Mouse (Mus musculus): ENCODE measurements around the gene Dnah6. TPM values are rescaled to one million over a fixed set of nuclear protein-coding genes. Genes with fewer than 3 reads are reported as not detected.

The Dnah6 gene
- polyA plus RNA-seq, 1 experiment from 2014 or later = 0.09 TPM

DNA sequence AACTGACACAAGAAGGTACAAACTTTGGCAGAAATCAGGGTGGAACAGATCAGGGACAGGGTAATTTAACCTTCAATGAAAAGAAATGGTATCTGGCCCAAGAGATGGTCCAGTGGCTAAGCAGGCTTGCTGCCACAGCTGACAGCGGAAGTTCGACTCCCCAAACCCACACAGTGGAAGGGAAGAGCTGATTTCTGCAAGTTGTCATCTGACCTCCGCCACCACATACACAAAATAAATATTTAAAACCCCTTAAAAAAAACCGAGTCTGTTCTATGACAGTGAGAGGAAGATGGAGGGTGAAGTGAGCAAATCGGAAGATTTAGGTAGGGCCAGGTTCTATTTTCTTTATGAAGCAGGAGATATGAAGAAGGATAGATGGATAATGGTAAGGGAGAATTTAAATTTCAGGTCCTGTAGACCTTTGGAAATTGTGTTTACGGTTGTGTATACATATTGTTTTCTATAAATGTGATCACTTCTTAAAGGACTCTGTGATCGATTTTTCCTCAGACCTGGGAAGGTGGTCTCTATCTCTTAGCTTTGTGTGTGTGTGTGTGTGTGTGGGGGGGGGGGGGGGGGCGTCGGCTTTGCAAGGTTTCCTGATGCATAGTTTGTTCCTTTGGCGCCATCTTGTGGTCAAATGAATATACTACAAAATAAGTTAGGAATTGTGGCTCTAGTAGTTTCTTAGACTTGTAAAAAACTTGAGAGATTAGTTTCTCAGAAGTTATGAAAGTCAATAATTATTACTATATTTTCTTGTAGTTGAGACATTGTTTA, 6.1 kb upstream of the Dnah6 start:
- Histone ChIP-seq H3K4me1 (peaks cover 3% of the 10 kb centered on the region), H3K27me3 (replicated peaks) (no peaks in the 10 kb centered on the region), H3K4me2 (no peak overlapping the region), H3K36me3 (no peaks in the 10 kb centered on the region), H3K9ac (replicated peaks) (no peak overlapping the region), H3K4me3 (replicated peaks) (no peak overlapping the region), H3K9me3 (replicated peaks) (no peaks in the 10 kb centered on the region), H3K27ac (replicated peaks) (no peak overlapping the region)
- 0 out of 2 replicates have a peak, but pooled peaks have one; percentile 53 for ATAC-seq (ENCODE audit: low FRiP score)
- 47% methylated on average over 10 of the region's 10 CpGs for WGBS

DNA sequence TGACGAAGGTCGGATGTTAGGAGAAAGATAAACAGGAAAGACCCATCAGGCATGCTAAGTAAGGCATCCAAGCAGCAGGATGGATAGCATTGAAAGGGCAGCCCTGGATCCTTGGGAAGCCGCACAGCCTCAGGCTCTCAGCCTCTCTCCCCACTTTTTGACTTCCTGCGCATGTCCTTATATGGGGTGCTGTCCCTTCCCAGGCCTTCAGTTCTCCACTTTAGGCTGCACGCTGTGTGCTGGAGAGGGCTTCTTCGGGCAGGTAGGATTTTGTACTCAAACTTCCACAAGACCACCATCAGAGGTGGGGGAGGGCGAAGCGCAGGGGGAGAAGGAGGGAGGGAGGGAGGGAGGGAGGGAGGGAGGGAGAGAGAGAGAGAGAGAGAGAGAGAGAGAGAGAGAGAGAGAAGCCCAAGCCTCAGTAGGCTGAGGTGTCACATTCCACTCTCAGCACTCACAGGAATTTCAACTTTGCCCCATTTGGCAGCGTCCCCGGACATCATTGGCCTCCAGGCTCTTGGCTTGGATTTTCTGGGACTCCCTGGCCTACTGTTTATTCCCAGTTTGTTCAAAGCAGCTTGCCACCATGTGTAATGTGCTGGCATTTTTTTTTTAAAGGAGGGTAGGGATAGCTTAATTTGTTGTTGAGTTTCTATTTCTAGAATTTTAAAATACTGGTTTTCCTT, 1.5 kb upstream of the Dnah6 start:
- Histone ChIP-seq H3K9ac (replicated peaks) (no peak overlapping the region), H3K27ac (replicated peaks) (0 out of 2 replicates have a peak overlapping the region, but pooled peaks have one; percentile 37), H3K4me2 (peak overlapping the region; percentile 36), H3K4me1 (peaks cover 13% of the 10 kb centered on the region), H3K27me3 (replicated peaks) (no peaks in the 10 kb centered on the region), H3K9me3 (replicated peaks) (no peaks in the 10 kb centered on the region), H3K36me3 (no peaks in the 10 kb centered on the region), H3K4me3 (replicated peaks) (no peak overlapping the region)
- ATAC-seq (ENCODE audit: low FRiP score) = no peak
- 17% methylated on average over 8 of the region's 10 CpGs for WGBS

DNA sequence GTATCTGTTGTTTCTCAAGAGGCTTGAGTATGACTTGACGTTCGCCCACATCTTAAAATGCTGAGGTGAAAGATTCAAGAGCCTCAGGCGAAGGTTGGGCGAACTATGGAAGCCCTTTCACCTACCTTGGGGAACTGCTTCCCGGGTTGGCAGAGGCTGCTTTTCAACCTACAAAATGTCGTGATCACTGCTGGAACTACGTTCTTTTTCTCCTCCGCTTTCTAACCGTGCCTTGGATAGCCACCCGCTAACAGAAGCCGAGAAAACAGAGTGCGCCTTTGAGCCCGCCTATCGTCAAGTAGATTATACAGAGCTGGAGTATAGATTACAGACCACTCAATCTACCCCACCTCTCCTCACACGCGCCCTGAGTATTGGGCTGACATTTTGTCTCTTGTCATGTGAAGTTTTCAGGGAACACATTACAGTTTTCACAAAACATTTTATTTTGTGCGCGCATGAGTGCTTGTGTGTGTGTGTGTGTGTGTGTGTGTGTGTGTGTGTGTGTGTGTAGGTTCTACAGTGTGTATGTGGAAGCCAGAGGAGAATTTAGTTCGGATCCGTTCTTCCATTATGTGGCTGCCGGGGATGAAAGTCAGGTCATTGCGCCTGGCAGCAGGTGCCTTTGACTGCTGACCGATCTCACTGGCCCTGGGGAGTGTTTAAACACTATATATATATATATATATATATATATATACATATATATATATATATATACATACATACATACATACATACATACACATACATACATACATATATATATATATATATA, 696 bp upstream of the Dnah6 start:
- peak overlapping the region; percentile 45 for H3K9ac ChIP-seq (replicated peaks)
- WGBS = 38% methylated on average over 23 of the region's 23 CpGs

DNA sequence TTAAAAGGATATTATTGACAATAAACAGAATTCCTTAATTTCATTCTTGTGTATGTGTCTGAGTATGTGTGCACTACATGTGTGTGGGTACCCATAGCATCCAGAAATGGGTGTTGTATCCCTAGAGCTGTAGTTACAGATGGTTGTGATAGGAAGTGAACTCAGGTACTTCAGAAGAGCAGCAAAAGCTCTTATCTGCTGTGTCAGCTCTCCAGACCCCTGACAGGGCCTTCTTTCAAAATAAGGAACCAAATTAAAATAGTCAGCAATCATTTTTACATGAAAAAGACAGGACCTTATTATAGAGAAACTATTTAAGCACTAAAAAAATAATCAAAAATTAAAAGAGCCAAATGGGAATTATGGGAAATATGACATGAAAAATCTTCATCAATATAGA, 9.8 kb downstream of the Dnah6 start:
- H3K27me3 ChIP-seq (replicated peaks) = no peaks in the 10 kb centered on the region
- no peak overlapping the region for H3K27ac ChIP-seq (replicated peaks)
- no peak overlapping the region for H3K9ac ChIP-seq (replicated peaks)
- no peaks in the 10 kb centered on the region for H3K36me3 ChIP-seq
- no peaks in the 10 kb centered on the region for H3K4me1 ChIP-seq
- H3K4me2 ChIP-seq = no peak overlapping the region
- H3K4me3 ChIP-seq (replicated peaks) = no peak overlapping the region
- ATAC-seq (ENCODE audit: low FRiP score) = no peak
- no peaks in the 10 kb centered on the region for H3K9me3 ChIP-seq (replicated peaks)

More for the DNA sequence above, 696 bp upstream of the Dnah6 start:
- peak; percentile 86 for ATAC-seq (ENCODE audit: low FRiP score)
- Histone ChIP-seq H3K9me3 (replicated peaks) (no peaks in the 10 kb centered on the region), H3K4me1 (peaks cover 13% of the 10 kb centered on the region), H3K4me3 (replicated peaks) (peak overlapping the region; percentile 41), H3K27ac (replicated peaks) (peak overlapping the region; percentile 81), H3K27me3 (replicated peaks) (no peaks in the 10 kb centered on the region), H3K36me3 (no peaks in the 10 kb centered on the region), H3K4me2 (peak overlapping the region; percentile 65)

DNA sequence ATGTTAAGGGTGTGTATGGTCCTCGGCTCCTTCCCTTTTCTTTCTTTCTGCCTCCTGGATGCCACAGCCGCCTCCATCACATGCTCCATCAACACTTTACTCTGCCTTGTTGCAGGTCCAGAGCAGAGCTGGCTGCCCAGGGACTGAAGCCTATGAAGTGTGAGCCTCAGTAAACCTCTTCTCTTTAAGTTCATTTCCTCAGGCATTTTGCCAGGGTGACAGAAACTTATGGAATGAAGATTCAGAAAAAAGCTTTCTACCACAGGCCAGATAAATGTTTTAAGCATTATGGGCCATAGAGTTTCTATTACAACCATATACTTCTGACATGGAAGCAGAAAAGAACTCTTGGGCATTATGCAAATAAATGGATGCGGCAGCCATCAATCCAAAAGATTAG, 10.4 kb downstream of the Dnah6 start:
- H3K27me3 ChIP-seq (replicated peaks) = no peaks in the 10 kb centered on the region
- H3K27ac ChIP-seq (replicated peaks) = no peak overlapping the region
- H3K4me2 ChIP-seq = no peak overlapping the region
- H3K4me3 ChIP-seq (replicated peaks) = no peak overlapping the region
- H3K9me3 ChIP-seq (replicated peaks) = no peaks in the 10 kb centered on the region
- no peak for ATAC-seq (ENCODE audit: low FRiP score)
- WGBS = 91% methylated on average over 3 of the region's 3 CpGs
- no peak overlapping the region for H3K9ac ChIP-seq (replicated peaks)
- H3K4me1 ChIP-seq = no peaks in the 10 kb centered on the region
- no peaks in the 10 kb centered on the region for H3K36me3 ChIP-seq

DNA sequence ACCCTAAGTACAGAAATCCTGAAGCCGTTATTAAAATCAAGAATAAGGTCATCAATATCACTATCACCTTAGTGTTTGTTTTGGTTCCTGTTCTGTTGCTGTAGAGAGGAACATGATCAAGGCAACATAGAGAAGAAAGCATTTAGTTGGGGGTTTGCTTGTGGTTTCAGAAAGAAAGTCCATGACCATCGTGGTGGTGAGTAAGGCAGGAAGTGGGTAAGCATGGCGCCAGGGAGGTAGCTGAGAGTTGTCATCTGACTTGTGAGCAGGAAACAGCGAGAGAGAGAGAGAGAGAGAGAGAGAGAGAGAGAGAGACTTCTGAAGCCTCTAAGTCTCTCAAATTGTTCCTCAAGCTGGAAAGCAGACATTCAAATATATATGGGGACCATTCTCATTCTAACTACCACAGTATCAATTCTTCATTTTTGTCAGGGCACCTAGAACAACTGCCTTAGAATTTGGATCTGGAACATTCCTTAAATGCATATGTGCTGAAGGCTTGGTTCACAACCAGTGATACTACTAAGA, 10.9 kb downstream of the Dnah6 start:
- Histone ChIP-seq H3K27ac (replicated peaks) (no peak overlapping the region), H3K27me3 (replicated peaks) (no peaks in the 10 kb centered on the region), H3K4me2 (no peak overlapping the region), H3K4me3 (replicated peaks) (no peak overlapping the region), H3K9me3 (replicated peaks) (no peaks in the 10 kb centered on the region), H3K4me1 (no peaks in the 10 kb centered on the region), H3K36me3 (no peaks in the 10 kb centered on the region), H3K9ac (replicated peaks) (no peak overlapping the region)
- 82% methylated on average over 4 of the region's 4 CpGs for WGBS
- ATAC-seq (ENCODE audit: low FRiP score) = no peak

DNA sequence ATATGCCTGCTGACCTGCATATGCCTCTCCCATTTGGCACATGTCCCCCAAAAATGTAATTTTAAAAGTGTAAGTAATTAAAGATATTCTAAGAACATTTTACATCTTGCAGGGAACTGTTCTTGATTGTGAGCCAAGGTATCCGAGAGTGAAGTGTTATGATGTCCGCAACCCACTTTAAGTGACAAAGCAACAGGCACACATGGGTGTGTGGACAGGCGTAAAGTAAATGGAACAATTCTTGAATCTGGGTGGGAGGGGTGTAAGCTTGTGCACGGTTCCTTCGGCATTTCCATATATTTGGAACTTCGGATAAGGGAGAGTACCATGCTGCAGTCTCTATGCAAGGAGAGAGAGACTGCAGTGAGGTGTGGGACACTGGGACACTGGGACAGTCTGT, 11.9 kb downstream of the Dnah6 start:
- Histone ChIP-seq H3K4me3 (replicated peaks) (no peak overlapping the region), H3K4me2 (no peak overlapping the region), H3K9me3 (replicated peaks) (no peaks in the 10 kb centered on the region), H3K4me1 (no peaks in the 10 kb centered on the region), H3K27me3 (replicated peaks) (no peaks in the 10 kb centered on the region), H3K36me3 (no peaks in the 10 kb centered on the region), H3K9ac (replicated peaks) (no peak overlapping the region), H3K27ac (replicated peaks) (no peak overlapping the region)
- 89% methylated on average over 6 of the region's 6 CpGs for WGBS
- ATAC-seq (ENCODE audit: low FRiP score) = no peak

DNA sequence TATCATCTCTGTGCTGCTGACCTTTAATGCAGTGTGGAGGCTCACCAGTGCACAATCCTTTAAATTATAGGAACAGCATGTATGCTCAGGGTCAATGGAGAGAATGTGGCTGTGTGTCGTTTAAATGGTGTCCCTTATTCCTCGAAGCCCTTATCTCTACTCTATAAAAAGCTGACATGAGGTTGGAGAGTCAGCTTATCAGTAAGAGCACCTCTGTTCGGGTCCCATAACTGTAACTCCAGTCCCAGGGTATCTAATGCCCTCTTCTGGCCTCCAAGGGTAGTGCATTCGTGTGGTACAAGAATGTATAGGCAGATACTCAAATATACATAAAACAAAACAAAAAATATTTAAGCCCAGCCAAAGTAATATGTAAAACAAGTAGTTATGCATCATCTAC, 16.5 kb downstream of the Dnah6 start:
- H3K9me3 ChIP-seq (replicated peaks) = no peaks in the 10 kb centered on the region
- WGBS = 81% methylated on average over 4 of the region's 4 CpGs
- no peak for ATAC-seq (ENCODE audit: low FRiP score)
- H3K4me3 ChIP-seq (replicated peaks) = no peak overlapping the region
- no peaks in the 10 kb centered on the region for H3K36me3 ChIP-seq
- H3K27ac ChIP-seq (replicated peaks) = no peak overlapping the region
- H3K4me2 ChIP-seq = no peak overlapping the region
- no peak overlapping the region for H3K9ac ChIP-seq (replicated peaks)
- H3K27me3 ChIP-seq (replicated peaks) = no peaks in the 10 kb centered on the region
- H3K4me1 ChIP-seq = no peaks in the 10 kb centered on the region

DNA sequence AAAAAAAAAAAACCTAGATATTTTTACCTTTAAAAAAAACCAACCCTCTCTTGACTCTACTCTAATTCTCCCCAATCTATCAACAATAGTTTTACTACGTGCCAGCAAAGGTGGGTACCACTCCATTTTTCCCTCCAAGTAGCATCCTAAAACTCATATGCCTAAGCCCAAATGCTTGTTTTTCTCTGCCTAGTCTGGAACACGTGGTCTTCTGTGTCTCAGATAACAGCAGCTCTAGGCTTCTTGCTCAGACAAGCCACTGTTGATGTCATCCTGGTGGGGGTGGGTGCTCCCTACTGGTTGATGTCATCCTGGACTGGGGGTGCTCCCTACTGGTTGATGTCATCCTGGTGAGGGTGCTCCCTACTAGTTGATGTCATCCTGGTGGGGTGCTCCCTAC, 17.7 kb downstream of the Dnah6 start:
- Histone ChIP-seq H3K27ac (replicated peaks) (no peak overlapping the region), H3K27me3 (replicated peaks) (no peaks in the 10 kb centered on the region), H3K4me1 (no peaks in the 10 kb centered on the region), H3K4me2 (no peak overlapping the region), H3K36me3 (no peaks in the 10 kb centered on the region), H3K9ac (replicated peaks) (no peak overlapping the region), H3K9me3 (replicated peaks) (no peaks in the 10 kb centered on the region), H3K4me3 (replicated peaks) (no peak overlapping the region)
- 85% methylated on average over 2 of the region's 2 CpGs for WGBS
- no peak for ATAC-seq (ENCODE audit: low FRiP score)

DNA sequence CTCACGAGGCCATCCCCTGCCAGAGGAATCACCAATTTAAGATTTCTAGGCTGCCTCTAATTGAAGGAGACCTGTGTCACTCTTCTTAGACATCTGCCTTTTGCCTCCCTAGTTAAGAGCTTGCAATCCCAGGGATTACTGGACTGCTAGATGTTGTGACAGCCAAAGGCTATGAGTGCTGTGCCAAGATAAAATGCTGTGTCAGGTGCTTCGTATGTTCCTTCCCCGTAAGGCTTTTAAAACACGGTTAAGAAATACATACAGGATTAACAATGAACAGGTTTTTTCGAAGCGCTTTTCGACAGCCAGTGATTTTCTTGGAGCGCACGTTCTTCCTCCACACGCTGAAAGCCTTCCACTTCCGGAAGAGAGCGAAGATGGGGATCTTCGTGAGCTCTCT, 26.2 kb downstream of the Dnah6 start:
- ATAC-seq (ENCODE audit: low FRiP score) = no peak
- WGBS = 92% methylated on average over 13 of the region's 13 CpGs
- no peaks in the 10 kb centered on the region for H3K9me3 ChIP-seq (replicated peaks)
- no peaks in the 10 kb centered on the region for H3K27me3 ChIP-seq (replicated peaks)
- no peak overlapping the region for H3K9ac ChIP-seq (replicated peaks)
- H3K4me3 ChIP-seq (replicated peaks) = no peak overlapping the region
- H3K4me1 ChIP-seq = no peaks in the 10 kb centered on the region
- H3K4me2 ChIP-seq = no peak overlapping the region
- H3K36me3 ChIP-seq = no peaks in the 10 kb centered on the region
- H3K27ac ChIP-seq (replicated peaks) = no peak overlapping the region

DNA sequence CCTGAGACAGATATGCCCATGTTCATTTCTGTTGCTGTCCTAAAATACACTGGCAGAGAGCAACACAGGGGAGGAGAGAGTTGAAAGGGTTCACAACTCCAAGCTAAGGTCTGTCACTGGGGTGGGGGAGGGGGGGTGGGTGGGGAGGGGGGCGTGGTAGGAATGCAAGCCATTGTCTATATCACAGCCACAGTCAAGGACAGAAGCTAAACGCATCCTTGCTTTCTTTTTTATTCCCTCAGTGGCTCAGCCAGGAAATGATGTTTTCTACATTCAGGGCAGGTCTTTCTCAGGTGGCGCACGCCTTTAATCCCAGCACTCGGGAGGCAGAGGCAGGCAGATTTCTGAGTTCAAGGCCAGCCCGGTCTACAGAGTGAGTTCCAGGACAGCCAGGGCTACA, 30.7 kb downstream of the Dnah6 start:
- H3K4me3 ChIP-seq (replicated peaks) = no peak overlapping the region
- H3K9ac ChIP-seq (replicated peaks) = no peak overlapping the region
- no peaks in the 10 kb centered on the region for H3K4me1 ChIP-seq
- H3K27ac ChIP-seq (replicated peaks) = no peak overlapping the region
- no peak for ATAC-seq (ENCODE audit: low FRiP score)
- H3K27me3 ChIP-seq (replicated peaks) = no peaks in the 10 kb centered on the region
- H3K9me3 ChIP-seq (replicated peaks) = no peaks in the 10 kb centered on the region
- no peak overlapping the region for H3K4me2 ChIP-seq
- no peaks in the 10 kb centered on the region for H3K36me3 ChIP-seq
- WGBS = 69% methylated on average over 6 of the region's 6 CpGs
